Comparison of ENCODE assay signal across 10 mouse cellular contexts in the genomic region with DNA sequence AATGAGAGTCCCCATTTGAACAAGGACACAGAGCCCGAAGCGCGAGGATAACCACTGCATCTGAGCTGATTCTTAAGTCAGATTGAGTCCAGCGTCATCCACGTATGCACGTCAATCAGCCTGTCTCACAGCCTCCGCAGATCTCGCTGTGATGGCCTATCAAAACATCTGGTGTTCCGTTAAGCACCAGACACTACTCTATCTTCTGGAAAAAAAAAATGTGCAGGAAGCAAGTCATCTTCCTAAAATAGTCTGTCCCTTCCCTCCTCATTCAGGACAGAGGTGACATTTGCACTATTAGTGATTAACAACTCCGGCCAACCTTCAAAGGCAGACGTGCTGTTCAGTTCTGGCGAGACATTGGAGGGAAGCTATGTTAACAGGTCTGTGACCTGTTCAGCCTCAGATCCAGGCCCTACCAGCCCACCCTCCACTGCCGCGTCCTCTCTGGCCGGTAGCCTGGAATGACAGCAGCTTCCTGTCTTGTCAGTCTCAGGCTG.
DNase-seq lines count a peak whose midpoint lies in the region; ATAC-seq and TF ChIP-seq lines count a peak whose summit lies in the region.
"Had no signal": no experiment of that assay in that cellular context is flagged by ENCODE, and none has a peak within 500 bp of the region (broad histone marks: within the 10 kb centered on the region; RNA-seq: fewer than 3 reads in every experiment).

No protein-coding gene starts in this region.

- H3K9ac ChIP-seq in heart, embryonic 16.5 days (ENCODE audit: low read length): peak overlapping the region; percentile 22
- no peak overlapping the region for H3K9ac ChIP-seq in limb, embryonic 13.5 days
- H3K9ac ChIP-seq: liver, embryonic 14.5 days had no signal

- no peak overlapping the region for H3K4me3 ChIP-seq in heart, embryonic 16.5 days (ENCODE audit: low read length)
- H3K4me3 ChIP-seq in limb, embryonic 13.5 days: no peak overlapping the region
- H3K4me3 ChIP-seq in cerebellum, adult 2 months (replicated peaks; ENCODE audit: insufficient read depth, low read depth, low read length): no peak overlapping the region
- H3K4me3 ChIP-seq: erythroblast, embryonic 14.5 days had no signal

- ATAC-seq in heart, embryonic 16.5 days (replicated peaks; ENCODE audit: extremely low read depth, insufficient read depth, low FRiP score): no peak
- ATAC-seq in limb, embryonic 13.5 days (ENCODE audit: low FRiP score, low read depth): no peak
- ATAC-seq in granulocyte monocyte progenitor cell, adult 5-6 weeks (replicated peaks; ENCODE audit: poor library complexity, severe bottlenecking): no peak
- no peak for ATAC-seq in monocyte, adult 5-6 weeks (replicated peaks; ENCODE audit: insufficient number of reproducible peaks, low FRiP score, low TSS enrichment, poor library complexity, severe bottlenecking)

- H3K27ac ChIP-seq in heart, embryonic 16.5 days (ENCODE audit: low read length): peak overlapping the region; percentile 83
- H3K27ac ChIP-seq in limb, embryonic 13.5 days: peak overlapping the region; percentile 33; the same call in 1 of the 2 replicates
- no peak overlapping the region for H3K27ac ChIP-seq in cerebellum, adult 2 months (ENCODE audit: insufficient read depth, low read length)
- H3K27ac ChIP-seq: liver, embryonic 14.5 days had no signal

- no peak for TF ChIP-seq CTCF in cerebellum, adult 2 months (IDR thresholded peaks at IDR 0.05; ENCODE audit: borderline replicate concordance, insufficient read depth, low read depth, low read length)

- H3K9me3 ChIP-seq in heart, embryonic 16.5 days (replicated peaks; ENCODE audit: control insufficient read depth, low read length): no peaks in the 10 kb centered on the region
- no peaks in the 10 kb centered on the region for H3K9me3 ChIP-seq in limb, embryonic 13.5 days

- DNase-seq in 416B (ENCODE audit: low read depth): peak; percentile 92
- DNase-seq in T-cell, adult 2 months (ENCODE audit: low spot score): peak; percentile 20
- DNase-seq in left cerebral cortex, adult 11 months (ENCODE audit: low spot score): no peak
- DNase-seq in cerebellum, adult 2 months: no peak

- no peak overlapping the region for H3K4me2 ChIP-seq in heart, embryonic 16.5 days (ENCODE audit: low read depth, low read length)
- no peak overlapping the region for H3K4me2 ChIP-seq in limb, embryonic 13.5 days (replicated peaks)

- H3K27me3 ChIP-seq in heart, embryonic 16.5 days (ENCODE audit: control insufficient read depth, insufficient read depth, low read length): peaks cover 5% of the 10 kb centered on the region; the same call in 1 of the 2 replicates
- H3K27me3 ChIP-seq in limb, embryonic 13.5 days: peaks cover 27% of the 10 kb centered on the region
- no peaks in the 10 kb centered on the region for H3K27me3 ChIP-seq in cerebellum, adult 2 months (ENCODE audit: control insufficient read depth, insufficient read depth, low read length)

- WGBS in heart, embryonic 16.5 days: 40% methylated on average over 15 of the region's 15 CpGs
- 58% methylated on average over 15 of the region's 15 CpGs for WGBS in limb, embryonic 13.5 days
- WGBS in cerebellum, adult 2 months: 93% methylated on average over 15 of the region's 15 CpGs

- H3K36me3 ChIP-seq in heart, embryonic 16.5 days (ENCODE audit: control insufficient read depth, insufficient read depth): no peaks in the 10 kb centered on the region
- no peaks in the 10 kb centered on the region for H3K36me3 ChIP-seq in limb, embryonic 13.5 days

- no peak for TF ChIP-seq POLR2A in cerebellum, adult 2 months (IDR thresholded peaks at IDR 0.05; ENCODE audit: borderline replicate concordance, insufficient read depth, low read length)

- H3K4me1 ChIP-seq in heart, embryonic 16.5 days (ENCODE audit: control insufficient read depth, insufficient read depth, low read length): peaks cover 56% of the 10 kb centered on the region
- H3K4me1 ChIP-seq in limb, embryonic 13.5 days: peaks cover 74% of the 10 kb centered on the region
- peaks cover 21% of the 10 kb centered on the region for H3K4me1 ChIP-seq in cerebellum, adult 2 months (ENCODE audit: control insufficient read depth, insufficient read depth, low read length)

Comparison
In these comparisons a context has a peak if more than half of its experiments do, and no peak if none do; other contexts are left out.
1. DNase-seq: peak in 416B (single experiment) and T-cell, adult 2 months (single experiment); none in left cerebral cortex, adult 11 months (single experiment) and cerebellum, adult 2 months (0 of 2).